Mouse (Mus musculus): ENCODE results near the gene Abcf1. TPM values are rescaled to one million over a fixed set of nuclear protein-coding genes. Genes with fewer than 3 reads are reported as not detected.
A peak's percentile ranks its signal among the peaks of the same experiment; 100 is the strongest.

Abcf1 gene
- polyA plus RNA-seq, 1 experiment from 2014 or later: 78.6 TPM

- H3K9ac ChIP-seq (ENCODE audit: low read depth, low read length): peak overlapping the region; percentile 71
- H3K9me3 ChIP-seq (replicated peaks; ENCODE audit: low read length): no peaks in the 10 kb centered on the region
- peak overlapping the region; percentile 84 for H3K4me2 ChIP-seq (ENCODE audit: low read length)
- peaks cover 12% of the 10 kb centered on the region; the same call in 1 of the 2 replicates for H3K4me1 ChIP-seq (replicated peaks; ENCODE audit: insufficient read depth, low read length)
- DNase-seq (ENCODE audit: low spot score) (peak; percentile 48), ATAC-seq (replicated peaks; ENCODE audit: low FRiP score, low read depth) (peak; percentile 26)
- H3K27me3 ChIP-seq (ENCODE audit: insufficient read depth, low read length): no peaks in the 10 kb centered on the region
- H3K36me3 ChIP-seq (ENCODE audit: insufficient read depth, low read length): peaks cover 20% of the 10 kb centered on the region
- peak overlapping the region; percentile 97 for H3K27ac ChIP-seq
- no peak for TF ChIP-seq CTCF (IDR thresholded peaks at IDR 0.05; ENCODE audit: low read depth)
- WGBS: 0% methylated on average over 29 of the region's 29 CpGs
- H3K4me3 ChIP-seq (replicated peaks; ENCODE audit: low read depth, low read length): peak overlapping the region; percentile 95
Observed at GRCm38 (mm10) chr17:35980363-35980754, 10.8 kb upstream of the Abcf1 start.

GRCm38 (mm10) chr17:35979401-35980362, 10.1 kb upstream of the Abcf1 start, which contains the start of the genes Gnl1 and Prr3:
Gene Gnl1, plus strand, starts transcription at chr17:35979851.
Gene Prr3, minus strand, starts transcription at chr17:35980236.
- H3K27ac ChIP-seq: peak within 1 kb of the TSS; percentile 97
- peak; percentile 89 for ATAC-seq (replicated peaks; ENCODE audit: low FRiP score, low read depth)
- no peaks in the 10 kb centered on the region for H3K27me3 ChIP-seq (ENCODE audit: insufficient read depth, low read length)
- no peak; the same call in 1 of the 2 replicates for TF ChIP-seq CTCF (IDR thresholded peaks at IDR 0.05; ENCODE audit: low read depth)
- peaks cover 12% of the 10 kb centered on the region; the same call in 1 of the 2 replicates for H3K4me1 ChIP-seq (replicated peaks; ENCODE audit: insufficient read depth, low read length)
- WGBS: under 1% methylated on average over 99 of the region's 109 CpGs
- H3K9ac ChIP-seq (ENCODE audit: low read depth, low read length): peak within 1 kb of the TSS; percentile 71
- no peaks in the 10 kb centered on the region for H3K9me3 ChIP-seq (replicated peaks; ENCODE audit: low read length)
- DNase-seq (ENCODE audit: low spot score): peak; percentile 97
- H3K4me2 ChIP-seq (ENCODE audit: low read length): peak within 1 kb of the TSS; percentile 84
- H3K36me3 ChIP-seq (ENCODE audit: insufficient read depth, low read length): peaks cover 20% of the 10 kb centered on the region
- H3K4me3 ChIP-seq (replicated peaks; ENCODE audit: low read depth, low read length): peak within 1 kb of the TSS; percentile 95

- Histone ChIP-seq H3K36me3 (ENCODE audit: insufficient read depth, low read length) (peaks cover 16% of the 10 kb centered on the region), H3K27ac (peak overlapping the region; percentile 97), H3K27me3 (ENCODE audit: insufficient read depth, low read length) (no peaks in the 10 kb centered on the region), H3K9me3 (replicated peaks; ENCODE audit: low read length) (no peaks in the 10 kb centered on the region), H3K9ac (ENCODE audit: low read depth, low read length) (peak overlapping the region; percentile 71), H3K4me2 (ENCODE audit: low read length) (peak overlapping the region; percentile 84), H3K4me1 (replicated peaks; ENCODE audit: insufficient read depth, low read length) (peaks cover 12% of the 10 kb centered on the region; the same call in 1 of the 2 replicates), H3K4me3 (replicated peaks; ENCODE audit: low read depth, low read length) (peak overlapping the region; percentile 95)
- DNase-seq (ENCODE audit: low spot score) (peak; percentile 91), ATAC-seq (replicated peaks; ENCODE audit: low FRiP score, low read depth) (peak; percentile 73)
- no peak for TF ChIP-seq CTCF (IDR thresholded peaks at IDR 0.05; ENCODE audit: low read depth)
- under 1% methylated on average over 41 of the region's 41 CpGs for WGBS
Observed at GRCm38 (mm10) chr17:35978811-35979400, 9.3 kb upstream of the Abcf1 start.

GRCm38 (mm10) chr17:35972131-35972530, 2.6 kb upstream of the Abcf1 start:
- ATAC-seq (replicated peaks; ENCODE audit: low FRiP score, low read depth) (no peak), DNase-seq (ENCODE audit: low spot score) (no peak)
- Histone ChIP-seq H3K36me3 (ENCODE audit: insufficient read depth, low read length) (no peaks in the 10 kb centered on the region; the same call in 1 of the 2 replicates), H3K4me3 (replicated peaks; ENCODE audit: low read depth, low read length) (no peak overlapping the region), H3K9ac (ENCODE audit: low read depth, low read length) (no peak overlapping the region), H3K4me1 (replicated peaks; ENCODE audit: insufficient read depth, low read length) (peaks cover 5% of the 10 kb centered on the region), H3K27me3 (ENCODE audit: insufficient read depth, low read length) (no peaks in the 10 kb centered on the region), H3K4me2 (ENCODE audit: low read length) (no peak overlapping the region), H3K9me3 (replicated peaks; ENCODE audit: low read length) (no peaks in the 10 kb centered on the region), H3K27ac (no peak overlapping the region)
- WGBS: 50% methylated on average over 1 of the region's 1 CpGs
- no peak for TF ChIP-seq CTCF (IDR thresholded peaks at IDR 0.05; ENCODE audit: low read depth)

GRCm38 (mm10) chr17:35967621-35968020, 1.9 kb downstream of the Abcf1 start:
- no peak for DNase-seq (ENCODE audit: low spot score)
- Histone ChIP-seq H3K4me1 (replicated peaks; ENCODE audit: insufficient read depth, low read length) (peaks cover 5% of the 10 kb centered on the region), H3K27ac (no peak overlapping the region), H3K36me3 (ENCODE audit: insufficient read depth, low read length) (peaks cover 25% of the 10 kb centered on the region; the same call in 1 of the 2 replicates), H3K9me3 (replicated peaks; ENCODE audit: low read length) (no peaks in the 10 kb centered on the region), H3K4me2 (ENCODE audit: low read length) (no peak overlapping the region), H3K4me3 (replicated peaks; ENCODE audit: low read depth, low read length) (no peak overlapping the region), H3K27me3 (ENCODE audit: insufficient read depth, low read length) (no peaks in the 10 kb centered on the region), H3K9ac (ENCODE audit: low read depth, low read length) (no peak overlapping the region)
- ATAC-seq (replicated peaks; ENCODE audit: low FRiP score, low read depth): no peak
- 91% methylated on average over 2 of the region's 2 CpGs for WGBS
- TF ChIP-seq CTCF (IDR thresholded peaks at IDR 0.05; ENCODE audit: low read depth): no peak

GRCm38 (mm10) chr17:35963279-35963678, 6.3 kb downstream of the Abcf1 start:
- WGBS: 90% methylated on average over 10 of the region's 10 CpGs
- H3K36me3 ChIP-seq (ENCODE audit: insufficient read depth, low read length): peaks cover 59% of the 10 kb centered on the region
- no peak for ATAC-seq (replicated peaks; ENCODE audit: low FRiP score, low read depth)

More at GRCm38 (mm10) chr17:35963279-35963678, 6.3 kb downstream of the Abcf1 start:
- no peak for TF ChIP-seq CTCF (IDR thresholded peaks at IDR 0.05; ENCODE audit: low read depth)
- Histone ChIP-seq H3K27me3 (ENCODE audit: insufficient read depth, low read length) (no peaks in the 10 kb centered on the region), H3K4me2 (ENCODE audit: low read length) (no peak overlapping the region), H3K27ac (no peak overlapping the region), H3K9me3 (replicated peaks; ENCODE audit: low read length) (no peaks in the 10 kb centered on the region), H3K9ac (ENCODE audit: low read depth, low read length) (no peak overlapping the region), H3K4me1 (replicated peaks; ENCODE audit: insufficient read depth, low read length) (no peaks in the 10 kb centered on the region), H3K4me3 (replicated peaks; ENCODE audit: low read depth, low read length) (no peak overlapping the region)
- no peak for DNase-seq (ENCODE audit: low spot score)
